Mouse (Mus musculus) olfactory bulb, adult 2 months (tissue): ENCODE data around the gene Dbi.

Source experiments
- CTCF ChIP-seq: fragments of 200-500 bp; IDR thresholded peaks from 2 replicates; pipeline ENCODE4 v1.5.1; 2012; ENCODE audit warnings: low read depth, mild to moderate bottlenecking, low read length, moderate library complexity; ENCODE audit not compliant: insufficient read depth
- POLR2A ChIP-seq: fragments of 200-500 bp; IDR thresholded peaks from 2 replicates; pipeline ENCODE4 v1.6.1; 2012; ENCODE audit warnings: mild to moderate bottlenecking, low read depth, low read length, moderate library complexity; ENCODE audit not compliant: insufficient read depth

DNA sequence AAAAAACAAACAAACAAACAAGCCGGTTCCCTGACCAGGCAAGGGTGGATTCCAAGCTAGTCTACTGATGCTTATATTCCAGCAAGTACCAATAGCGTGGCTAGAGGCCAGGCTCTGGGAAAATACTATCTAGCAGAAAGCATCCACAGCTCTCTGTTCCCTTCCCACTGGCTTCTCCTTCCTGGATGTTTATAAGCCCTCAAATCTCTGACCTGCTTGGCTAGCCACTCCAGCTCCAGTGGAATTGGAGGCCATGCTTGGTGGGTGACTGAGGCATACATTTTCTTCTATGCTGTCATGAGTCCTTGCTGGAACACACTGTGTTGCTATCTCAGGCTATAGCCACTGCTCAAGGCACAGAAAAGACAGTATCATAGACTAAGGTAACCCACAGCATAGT lies 2.0 kb downstream of the Dbi start:
- TF ChIP-seq POLR2A (no peak), CTCF (no peak)
